Mouse (Mus musculus) hindbrain, postnatal 0 days (tissue): ENCODE measurements around the gene Lage3. TPM values are rescaled to one million over a fixed set of nuclear protein-coding genes. Genes with fewer than 3 reads are reported as not detected.

Experiments
- ATAC-seq: fragments of 200-750 bp; cut with Nextera tagmentation; 2 replicates; pipeline ENCODE4 v1.8.0; 2017; ENCODE audit warnings: mild to moderate bottlenecking, moderate TSS enrichment, moderate library complexity
- DNase-seq: peaks from one replicate; pipeline ENCODE4 v3.0.0-alpha.2; 2015; ENCODE audit warnings: low spot score
- H3K27ac ChIP-seq: fragments of 300-500 bp; sonication (generic); 2 replicates; pipeline ENCODE4 v1.5.1; 2014; ENCODE audit warnings: mild to moderate bottlenecking
- H3K27me3 ChIP-seq: fragments of 300-500 bp; sonication (generic); 2 replicates; pipeline ENCODE4 v1.6.1; 2014; ENCODE audit warnings: low read length, mixed read lengths; ENCODE audit not compliant: insufficient read depth
- H3K36me3 ChIP-seq: fragments of 300-500 bp; sonication (generic); 2 replicates; pipeline ENCODE4 v1.6.1; 2014; ENCODE audit warnings: low read length, mixed read lengths; ENCODE audit not compliant: insufficient read depth
- H3K4me1 ChIP-seq: fragments of 300-500 bp; sonication (generic); 2 replicates; pipeline ENCODE4 v1.6.1; 2014; ENCODE audit warnings: antibody characterized with exemption, low read length, mixed read lengths; ENCODE audit not compliant: insufficient read depth
- H3K4me2 ChIP-seq: fragments of 300-500 bp; sonication (generic); 2 replicates; pipeline ENCODE4 v1.6.1; 2014; ENCODE audit warnings: low read depth, mild to moderate bottlenecking, low read length, moderate library complexity, mixed read lengths
- H3K4me3 ChIP-seq: fragments of 300-500 bp; sonication (generic); 2 replicates; pipeline ENCODE4 v1.5.1; 2014; ENCODE audit warnings: low read length
- H3K9ac ChIP-seq: fragments of 300-500 bp; sonication (generic); replicated peaks from 2 replicates; pipeline ENCODE4 v1.6.1; 2014; ENCODE audit warnings: mild to moderate bottlenecking, low read length, moderate library complexity, mixed read lengths
- H3K9me3 ChIP-seq: fragments of 300-500 bp; sonication (generic); 2 replicates; pipeline ENCODE4 v1.6.1; 2016; ENCODE audit warnings: low read length, mixed read lengths
- CTCF ChIP-seq: IDR thresholded peaks from 2 replicates; pipeline ENCODE4 v1.5.1; 2016; ENCODE audit warnings: antibody characterized with exemption, control low read depth, low read depth
- WGBS: fragments of 180-500 bp; shearing (Covaris S2); extraction: QIAGEN DNeasy Blood & Tissue Kit; methylation state at CpG from one replicate; pipeline ENCODE4 v1.1.7; 2014; 5-methylcytosine and 5-hydroxymethylcytosine counted together
- microRNA-seq, 2 experiments: library from miRNA; unstranded; fragments of <30 nt; microRNA quantifications; one replicate each; pipeline ENCODE4; 2016
- polyA plus RNA-seq: library from polyadenylated mRNA; unstranded; fragments of >200 nt; fragmentation: Nextera tagmentation; extraction: Ambion mirVana; gene quantifications from 2 replicates; pipeline ENCODE4 v1.2.1, GENCODE M21; 2015
- total RNA-seq: library from RNA; depleted of rRNA; stranded (reverse); fragments of >200 nt; gene quantifications from 2 replicates; pipeline ENCODE4 v1.2.3, GENCODE M21; 2014; rRNA removed

Lage3 gene
- total and polyA plus RNA-seq, 2 experiments from 2014 or later: 56.9 to 76.4 TPM

GRCm38 (mm10) chrX:74329215-74329671, 24.2 kb downstream of the Lage3 start:
- Histone ChIP-seq H3K27me3 (no peaks in the 10 kb centered on the region), H3K9ac (peak overlapping the region; percentile 51), H3K9me3 (no peaks in the 10 kb centered on the region), H3K4me1 (peaks cover 10% of the 10 kb centered on the region; the same call in 1 of the 2 replicates), H3K36me3 (no peaks in the 10 kb centered on the region), H3K27ac (peak overlapping the region; percentile 86), H3K4me2 (peak overlapping the region; percentile 64), H3K4me3 (peak overlapping the region; percentile 43)
- TF ChIP-seq CTCF: no peak
- 33% methylated on average over 10 of the region's 10 CpGs for WGBS
- ATAC-seq (peak; percentile 75; the same call in 1 of the 2 replicates), DNase-seq (peak; percentile 13)

- no peaks in the 10 kb centered on the region for H3K27me3 ChIP-seq
- H3K27ac ChIP-seq: peak within 1 kb of the TSS; percentile 86
- peak within 1 kb of the TSS; percentile 51 for H3K9ac ChIP-seq
- H3K9me3 ChIP-seq: no peaks in the 10 kb centered on the region
- ATAC-seq (peak; percentile 94), DNase-seq (peak; percentile 76)
- peaks cover 10% of the 10 kb centered on the region; the same call in 1 of the 2 replicates for H3K4me1 ChIP-seq
- 35% methylated on average over 29 of the region's 30 CpGs for WGBS
- no peak for TF ChIP-seq CTCF
- peak within 1 kb of the TSS; percentile 64 for H3K4me2 ChIP-seq
- no peaks in the 10 kb centered on the region for H3K36me3 ChIP-seq
- H3K4me3 ChIP-seq: peak within 1 kb of the TSS; percentile 43
These were observed 24.7 kb downstream of the Lage3 start, which contains the start of gene Plxna3 for GRCm38 (mm10) chrX:74328725-74329161. Plxna3 (plus strand) TSS chrX:74329066.

GRCm38 (mm10) chrX:74312540-74313464, 40.6 kb downstream of the Lage3 start, which contains the start of gene Fam50a:
Fam50a (plus strand) TSS chrX:74313033.
- Histone ChIP-seq H3K27ac (peak within 1 kb of the TSS; percentile 84), H3K4me1 (no peaks in the 10 kb centered on the region), H3K27me3 (no peaks in the 10 kb centered on the region), H3K36me3 (peaks cover 9% of the 10 kb centered on the region; the same call in 1 of the 2 replicates), H3K9ac (peak within 1 kb of the TSS; percentile 67), H3K9me3 (no peaks in the 10 kb centered on the region), H3K4me2 (peak within 1 kb of the TSS; percentile 67), H3K4me3 (peak within 1 kb of the TSS; percentile 50)
- peak; percentile 94 for DNase-seq
- peak; percentile 97 for ATAC-seq
- 29% methylated on average over 59 of the region's 59 CpGs for WGBS
- TF ChIP-seq CTCF: no peak

- 16% methylated on average over 40 of the region's 41 CpGs for WGBS
- H3K4me3 ChIP-seq: peak within 1 kb of the TSS; percentile 54
- peak within 1 kb of the TSS; percentile 92 for H3K27ac ChIP-seq
- peaks cover 12% of the 10 kb centered on the region; the same call in 1 of the 2 replicates for H3K36me3 ChIP-seq
- ATAC-seq (peak; percentile 86), DNase-seq (peak; percentile 87)
- peak within 1 kb of the TSS; percentile 65 for H3K4me2 ChIP-seq
- no peaks in the 10 kb centered on the region for H3K9me3 ChIP-seq
- H3K4me1 ChIP-seq: no peaks in the 10 kb centered on the region
- TF ChIP-seq CTCF: no peak
- no peaks in the 10 kb centered on the region for H3K27me3 ChIP-seq
- H3K9ac ChIP-seq: peak within 1 kb of the TSS; percentile 65
These were observed 48.3 kb downstream of the Lage3 start, which contains the start of gene Gdi1 for GRCm38 (mm10) chrX:74304867-74305700. Gdi1 (plus strand) TSS chrX:74304998.

Small RNA genes within 50 kb of the gene (microRNA-seq; reads per million reads assigned to microRNA genes)
- 0.53 to 0.72 reads per million in 2 experiments for gene Mir7092

Other genes with a start within 250 kb of the Lage3 start
- gene Opn1mw, start 226.2 kb downstream of the Lage3 start, total RNA-seq: not detected in 2 replicates
- 0.14 TPM in 1 of 2 replicates, not detected in the other for gene Opn1mw, start 226.2 kb downstream of the Lage3 start, polyA plus RNA-seq
- 48.9 and 62.0 TPM in 2 replicates for gene Mecp2, start 218.3 kb downstream of the Lage3 start, total RNA-seq
- 12.2 and 12.5 TPM in 2 replicates for gene Mecp2, start 218.3 kb downstream of the Lage3 start, polyA plus RNA-seq
- gene Tex28, start 185.8 kb downstream of the Lage3 start, total RNA-seq: not detected in 2 replicates
- gene Tex28, start 185.8 kb downstream of the Lage3 start, polyA plus RNA-seq: not detected in 2 replicates
- gene Tktl1, start 176.4 kb downstream of the Lage3 start, total RNA-seq: not detected in 2 replicates
- gene Tktl1, start 176.4 kb downstream of the Lage3 start, polyA plus RNA-seq: 0.06 and 0.09 TPM in 2 replicates
- gene Flna, start 103.8 kb downstream of the Lage3 start, total RNA-seq: 276 and 324 TPM in 2 replicates
- 57.2 and 58.6 TPM in 2 replicates for gene Flna, start 103.8 kb downstream of the Lage3 start, polyA plus RNA-seq
- 55.4 and 66.3 TPM in 2 replicates for gene Emd, start 98.9 kb downstream of the Lage3 start, total RNA-seq
- gene Emd, start 98.9 kb downstream of the Lage3 start, polyA plus RNA-seq: 15.6 and 18.2 TPM in 2 replicates
- 1,531 and 1,618 TPM in 2 replicates for gene Rpl10, start 82.8 kb downstream of the Lage3 start, total RNA-seq
- 375 and 384 TPM in 2 replicates for gene Rpl10, start 82.8 kb downstream of the Lage3 start, polyA plus RNA-seq
- gene Taz, start 71.7 kb downstream of the Lage3 start, total RNA-seq: 51.5 and 81.2 TPM in 2 replicates
- gene Taz, start 71.7 kb downstream of the Lage3 start, polyA plus RNA-seq: 66.0 and 79.0 TPM in 2 replicates
- gene Dnase1l1, start 71.3 kb downstream of the Lage3 start, total RNA-seq: 3.5 and 3.6 TPM in 2 replicates
- gene Dnase1l1, start 71.3 kb downstream of the Lage3 start, polyA plus RNA-seq: 4.1 and 4.3 TPM in 2 replicates
- gene Atp6ap1, start 56.5 kb downstream of the Lage3 start, total RNA-seq: 295 and 308 TPM in 2 replicates
- 301 and 317 TPM in 2 replicates for gene Atp6ap1, start 56.5 kb downstream of the Lage3 start, polyA plus RNA-seq
- gene Gdi1, start 48.6 kb downstream of the Lage3 start, total RNA-seq: 365 and 429 TPM in 2 replicates
- gene Gdi1, start 48.6 kb downstream of the Lage3 start, polyA plus RNA-seq: 795 and 814 TPM in 2 replicates
- 6.4 and 9.7 TPM in 2 replicates for gene Fam50a, start 40.6 kb downstream of the Lage3 start, total RNA-seq
- 57.0 and 58.4 TPM in 2 replicates for gene Fam50a, start 40.6 kb downstream of the Lage3 start, polyA plus RNA-seq
- gene Plxna3, start 24.6 kb downstream of the Lage3 start, total RNA-seq: 124 and 149 TPM in 2 replicates
- 17.9 and 20.1 TPM in 2 replicates for gene Plxna3, start 24.6 kb downstream of the Lage3 start, polyA plus RNA-seq
- gene Ubl4a, start 19.6 kb upstream of the Lage3 start, total RNA-seq: 45.5 and 51.8 TPM in 2 replicates
- 70.7 and 71.8 TPM in 2 replicates for gene Ubl4a, start 19.6 kb upstream of the Lage3 start, polyA plus RNA-seq
- 4.5 and 5.9 TPM in 2 replicates for gene Slc10a3, start 19.7 kb upstream of the Lage3 start, total RNA-seq
- 5.6 and 6.3 TPM in 2 replicates for gene Slc10a3, start 19.7 kb upstream of the Lage3 start, polyA plus RNA-seq
- gene Fam3a, start 39.7 kb upstream of the Lage3 start, total RNA-seq: 30.4 and 39.9 TPM in 2 replicates
- gene Fam3a, start 39.7 kb upstream of the Lage3 start, polyA plus RNA-seq: 31.1 and 34.0 TPM in 2 replicates
- gene Ikbkg, start 39.7 kb upstream of the Lage3 start, total RNA-seq: 23.8 and 25.4 TPM in 2 replicates
- 12.1 and 13.8 TPM in 2 replicates for gene Ikbkg, start 39.7 kb upstream of the Lage3 start, polyA plus RNA-seq
- 49.5 and 50.3 TPM in 2 replicates for gene G6pdx, start 75.6 kb upstream of the Lage3 start, total RNA-seq
- 39.1 and 42.6 TPM in 2 replicates for gene G6pdx, start 75.6 kb upstream of the Lage3 start, polyA plus RNA-seq
- not detected in 2 replicates for gene Gm6880, start 127.8 kb upstream of the Lage3 start, total RNA-seq
- 0.33 TPM in 1 of 2 replicates, not detected in the other for gene Gm6880, start 127.8 kb upstream of the Lage3 start, polyA plus RNA-seq
- not detected in 2 replicates for gene Olfr1326-ps1, start 221.3 kb upstream of the Lage3 start, total RNA-seq
- gene Olfr1326-ps1, start 221.3 kb upstream of the Lage3 start, polyA plus RNA-seq: not detected in 2 replicates
- gene Olfr1325, start 239.1 kb upstream of the Lage3 start, total RNA-seq: not detected in 2 replicates
- not detected in 2 replicates for gene Olfr1325, start 239.1 kb upstream of the Lage3 start, polyA plus RNA-seq